Comparison of ENCODE assay signal across 12 mouse cellular contexts in genomic region chr19:45516264-45516663, GRCm38 (mm10).
"Had no signal": no experiment of that assay in that cellular context is flagged by ENCODE, and none has a peak within 500 bp of the region (broad histone marks: within the 10 kb centered on the region; RNA-seq: fewer than 3 reads in every experiment).

No protein-coding gene starts in this region.

- DNase-seq: liver, postnatal 0 days; lung, adult 2 months; lung, postnatal 14 days; lung, postnatal 36 days; retina, postnatal 1 day; right cerebral cortex, adult 18-20 months; right cerebral cortex, postnatal 25 days; right cerebral cortex, postnatal 4 days; spleen, adult 18-20 months; thymus, adult 18-20 months; thymus, postnatal 14 days; thymus, postnatal 36 days had no signal
